Mouse (Mus musculus): ENCODE measurements around the gene Tmc4.
"Not testable (repeated sequence)": the region's sequence is repeated elsewhere in the genome, so short reads cannot be mapped to it uniquely, and the experiment has no call there.

DNA sequence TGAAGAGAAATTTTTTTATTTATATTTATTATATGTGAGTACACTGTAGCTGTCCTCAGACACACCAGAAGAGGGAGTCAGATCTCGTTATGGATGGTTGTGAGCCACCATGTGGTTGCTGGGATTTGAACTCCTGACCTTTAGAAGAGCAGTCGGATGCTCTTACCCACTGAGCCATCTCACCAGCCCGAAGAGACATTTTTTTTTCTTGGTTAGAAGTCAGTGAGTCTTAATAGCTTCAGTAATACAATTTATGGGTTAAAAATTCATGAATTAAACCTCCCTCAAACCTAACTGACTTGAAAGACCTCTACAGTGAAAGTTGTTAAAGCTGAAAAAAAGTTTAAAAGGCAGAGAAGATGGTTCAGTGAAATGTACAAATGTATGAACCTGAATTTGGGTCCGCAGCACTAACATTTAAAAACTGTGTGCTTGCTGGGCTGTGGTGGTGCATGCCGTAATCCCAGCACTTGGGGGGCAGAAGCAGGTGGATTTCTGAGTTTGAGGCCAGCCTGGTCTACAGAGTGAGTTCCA lies 31.2 kb upstream of the Tmc4 start:
- not testable (repeated sequence) for TF ChIP-seq CTCF, EP300 (IDR thresholded peaks at IDR 0.05)

Data from lung, postnatal 0 days (tissue).